Mouse (Mus musculus) olfactory bulb, adult 2 months (tissue): ENCODE results near the gene Tfb1m.

ENCODE experiments used
- CTCF ChIP-seq: fragments of 200-500 bp; IDR thresholded peaks from 2 replicates; pipeline ENCODE4 v1.5.1; 2012; ENCODE audit warnings: low read depth, mild to moderate bottlenecking, low read length, moderate library complexity; ENCODE audit not compliant: insufficient read depth
- POLR2A ChIP-seq: fragments of 200-500 bp; IDR thresholded peaks from 2 replicates; pipeline ENCODE4 v1.6.1; 2012; ENCODE audit warnings: mild to moderate bottlenecking, low read depth, low read length, moderate library complexity; ENCODE audit not compliant: insufficient read depth

- TF ChIP-seq CTCF (no peak), POLR2A (no peak)
Observed at GRCm38 (mm10) chr17:3562405-3562804, 4.8 kb upstream of the Tfb1m start.
